Mouse (Mus musculus): ENCODE results near the gene Slc11a2.
"Not testable (repeated sequence)": the region's sequence is repeated elsewhere in the genome, so short reads cannot be mapped to it uniquely, and the experiment has no call there.

Slc11a2 gene

GRCm38 (mm10) chr15:100403318-100404000 lies 21.4 kb downstream of the Slc11a2 start:
- DNase-seq (ENCODE audit: low read depth, low spot score), result no peak

GRCm38 (mm10) chr15:100402798-100403197 lies 22.1 kb downstream of the Slc11a2 start:
- no peak for DNase-seq (ENCODE audit: low read depth, low spot score)

DNA sequence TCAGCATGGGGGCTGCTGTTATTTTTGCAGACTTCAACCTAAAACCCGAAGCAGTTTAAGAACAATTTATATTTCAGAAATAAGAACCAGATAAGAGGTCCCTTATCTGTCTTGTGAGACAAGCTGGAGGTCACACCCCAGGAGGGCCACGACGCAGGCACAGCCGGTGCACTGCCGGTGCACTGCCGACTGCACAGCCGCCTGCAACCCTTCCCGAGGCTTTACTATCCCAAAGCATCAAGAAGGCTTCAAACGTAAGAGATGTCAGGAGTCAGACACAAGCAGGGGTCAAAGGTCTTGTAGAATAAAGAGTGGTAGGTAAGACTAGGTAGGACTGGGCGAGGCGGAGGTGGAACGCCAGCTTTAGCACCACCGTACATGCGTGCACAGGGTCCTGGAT lies 22.5 kb downstream of the Slc11a2 start:
- DNase-seq (ENCODE audit: low read depth, low spot score), result no peak

GRCm38 (mm10) chr15:100401811-100402210 lies 23.1 kb downstream of the Slc11a2 start:
- no peak for DNase-seq (ENCODE audit: low read depth, low spot score)

DNA sequence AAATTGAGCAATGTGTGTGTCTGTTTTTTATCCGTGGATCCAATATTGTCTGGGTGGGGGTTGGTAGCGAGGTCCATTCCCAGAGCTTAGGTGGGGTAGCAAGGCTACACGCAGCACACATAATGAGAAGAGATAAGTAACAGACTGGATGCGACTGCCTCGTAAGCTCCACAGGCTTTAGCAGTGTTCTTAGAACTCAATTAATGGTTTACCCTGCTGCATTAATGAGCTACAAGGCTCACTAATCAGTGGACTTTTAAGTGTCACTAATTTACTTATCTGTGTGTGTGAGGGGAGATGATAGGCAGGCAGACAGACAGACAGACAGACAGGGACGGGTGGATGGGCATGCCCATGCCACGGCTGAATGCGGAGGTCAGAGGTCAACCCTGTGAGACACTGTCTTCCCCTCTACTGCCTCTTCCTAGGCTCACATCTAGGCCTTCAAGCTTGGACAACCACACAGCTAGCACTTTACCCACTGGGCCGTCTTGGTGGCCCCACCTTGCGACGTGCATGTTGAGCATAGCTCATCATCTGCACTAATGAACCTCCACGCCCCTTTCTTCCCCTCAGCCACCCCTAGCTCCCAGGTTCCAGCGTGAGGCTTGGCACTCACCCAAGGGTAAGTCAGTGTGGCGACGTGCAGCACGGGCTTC lies 24.2 kb downstream of the Slc11a2 start:
- no peak for DNase-seq (ENCODE audit: low read depth, low spot score)

DNA sequence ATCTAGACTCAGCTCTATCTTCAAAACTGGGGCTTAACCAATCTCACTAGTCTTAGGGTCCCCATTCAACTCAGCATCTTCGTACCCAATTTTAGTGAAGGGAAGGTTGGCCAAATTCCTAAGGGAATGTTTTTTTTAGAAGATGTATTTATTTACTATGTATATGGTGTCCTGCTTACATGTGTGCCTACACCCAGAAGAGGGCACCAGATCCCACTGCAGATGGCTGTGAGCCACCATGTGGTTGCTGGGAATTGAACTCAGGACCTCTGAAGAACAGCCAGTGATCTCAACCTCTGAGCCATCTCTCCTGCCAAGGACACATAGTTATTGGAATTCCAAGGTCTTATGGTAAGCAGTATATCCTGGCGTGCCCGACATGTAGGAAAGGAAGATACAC lies 29.3 kb downstream of the Slc11a2 start:
- no peak for DNase-seq (ENCODE audit: low read depth, low spot score)

- DNase-seq (ENCODE audit: low read depth, low spot score), result peak; percentile 34
Observed at GRCm38 (mm10) chr15:100393016-100393415, 31.9 kb downstream of the Slc11a2 start.

GRCm38 (mm10) chr15:100391599-100391998 lies 33.3 kb downstream of the Slc11a2 start:
- DNase-seq (ENCODE audit: low read depth, low spot score), result no peak

DNA sequence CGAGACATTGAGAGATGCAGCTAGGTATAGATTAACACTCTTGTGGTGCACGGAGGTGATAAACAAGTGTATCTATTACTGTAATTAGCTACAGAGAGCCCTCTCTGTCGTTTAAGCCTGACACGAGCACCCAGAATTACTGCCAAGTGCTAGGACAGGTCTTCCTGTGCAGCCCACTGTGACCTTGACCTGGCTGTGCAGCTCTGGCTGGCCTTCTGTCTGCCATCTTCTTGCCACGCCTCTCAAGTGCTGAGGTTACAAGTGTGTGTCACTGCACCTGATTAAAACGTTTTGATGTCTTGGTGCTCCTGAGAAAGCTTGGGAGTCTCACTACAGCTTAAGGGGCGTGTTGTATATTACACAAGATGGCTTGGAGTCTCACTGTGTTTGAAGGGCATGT lies 33.8 kb downstream of the Slc11a2 start:
- DNase-seq (ENCODE audit: low read depth, low spot score), result no peak

DNA sequence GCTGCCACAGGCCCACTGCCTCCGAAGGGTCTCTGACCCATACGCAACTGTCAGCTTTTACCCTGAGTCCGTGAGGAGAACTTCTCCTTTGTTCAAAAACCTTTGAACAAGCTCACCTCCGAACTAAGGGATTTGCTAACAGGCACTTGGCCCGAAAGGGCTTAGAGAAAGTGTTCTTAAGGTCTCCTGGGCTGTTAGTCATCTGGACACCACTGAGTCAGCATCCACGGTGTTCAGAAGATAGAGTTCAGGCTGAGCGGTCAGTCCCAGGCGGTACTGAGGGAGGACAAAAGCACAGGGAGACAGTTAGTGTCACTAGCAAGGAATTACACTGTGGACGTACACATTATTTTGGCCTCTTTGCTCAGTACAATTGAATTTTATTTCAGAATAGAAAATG lies 36.0 kb downstream of the Slc11a2 start:
- no peak for DNase-seq (ENCODE audit: low read depth, low spot score)

DNA sequence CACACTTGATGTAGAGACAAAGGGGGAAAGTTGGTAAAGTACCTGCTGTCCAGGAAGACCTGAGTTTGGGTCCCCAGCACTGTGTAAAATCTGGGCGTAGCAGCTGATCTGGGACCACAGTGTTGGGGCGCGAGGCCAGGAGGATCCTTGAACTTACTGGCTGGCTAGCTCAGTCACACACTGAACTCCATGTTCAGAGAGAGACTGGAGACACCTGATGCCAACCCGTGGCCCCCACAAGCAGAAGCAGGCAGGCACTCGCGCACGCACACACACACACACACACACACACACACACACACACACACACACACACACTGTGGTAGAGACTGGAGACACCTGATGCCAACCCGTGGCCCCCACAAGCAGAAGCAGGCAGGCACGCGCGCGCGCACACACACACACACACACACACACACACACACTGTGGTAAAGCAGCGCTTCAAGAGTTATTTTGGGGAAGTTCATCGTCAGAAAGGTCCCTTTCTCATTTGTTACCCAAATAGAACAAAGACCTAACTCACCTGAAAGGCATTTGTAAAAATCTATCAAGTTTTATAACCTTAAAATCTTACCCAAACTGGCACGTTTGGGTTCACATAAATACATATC lies 36.5 kb downstream of the Slc11a2 start:
- DNase-seq (ENCODE audit: low read depth, low spot score), result no peak

DNA sequence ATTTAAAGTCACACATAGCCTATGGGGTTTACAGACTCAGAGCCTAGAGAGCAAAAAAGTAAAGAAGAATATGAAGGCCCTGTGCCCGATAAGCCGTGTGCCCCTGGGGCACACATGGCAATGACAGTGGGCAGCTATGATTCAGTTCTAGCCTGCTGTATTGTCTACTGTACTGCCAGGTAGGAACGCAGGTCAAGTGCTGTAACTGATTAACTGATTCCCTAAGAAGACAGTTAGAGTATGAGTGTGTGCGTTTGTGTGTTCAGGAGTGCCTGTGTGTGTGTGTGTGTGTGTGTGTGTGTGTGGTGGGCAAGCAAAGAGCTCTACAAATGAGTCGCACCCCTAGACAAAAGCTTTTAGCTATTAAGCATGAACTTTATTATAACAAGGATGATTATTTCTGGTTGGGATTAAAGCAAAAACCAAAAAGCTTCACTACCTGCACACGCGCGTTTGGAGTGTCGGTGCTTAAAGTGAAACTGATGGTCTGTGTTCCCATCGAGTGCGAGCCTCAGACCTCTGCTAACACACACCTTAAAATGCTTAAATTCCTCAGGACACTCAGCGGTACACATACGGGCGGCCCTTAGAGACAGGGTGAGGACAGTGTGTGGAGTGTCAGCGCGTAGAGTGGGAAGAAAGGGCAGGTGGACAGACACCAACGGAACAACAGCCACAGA lies 37.2 kb downstream of the Slc11a2 start:
- no peak for DNase-seq (ENCODE audit: low read depth, low spot score)

DNA sequence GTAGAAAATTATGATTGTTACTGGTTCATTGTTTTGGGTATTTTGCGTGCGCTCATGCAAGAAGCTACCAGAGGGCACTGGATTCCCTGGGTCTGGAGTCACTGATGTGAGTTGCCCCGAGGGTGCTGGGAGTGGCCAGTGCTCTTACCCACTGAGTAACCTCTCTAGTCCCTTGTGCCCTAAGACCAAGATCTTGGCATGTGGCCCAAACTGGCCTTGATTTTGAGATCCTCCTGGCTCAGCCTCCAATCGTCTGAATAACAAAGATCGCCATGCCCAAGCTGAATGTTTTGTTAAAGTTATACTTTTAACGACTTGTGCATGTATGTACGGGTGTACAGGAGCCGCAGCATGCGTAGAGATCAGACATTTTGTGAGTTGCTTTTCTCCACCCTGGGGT lies 39.2 kb downstream of the Slc11a2 start:
- DNase-seq (ENCODE audit: low read depth, low spot score), result no peak

GRCm38 (mm10) chr15:100380104-100380503 lies 44.8 kb downstream of the Slc11a2 start:
- no peak for DNase-seq (ENCODE audit: low read depth, low spot score)

DNA sequence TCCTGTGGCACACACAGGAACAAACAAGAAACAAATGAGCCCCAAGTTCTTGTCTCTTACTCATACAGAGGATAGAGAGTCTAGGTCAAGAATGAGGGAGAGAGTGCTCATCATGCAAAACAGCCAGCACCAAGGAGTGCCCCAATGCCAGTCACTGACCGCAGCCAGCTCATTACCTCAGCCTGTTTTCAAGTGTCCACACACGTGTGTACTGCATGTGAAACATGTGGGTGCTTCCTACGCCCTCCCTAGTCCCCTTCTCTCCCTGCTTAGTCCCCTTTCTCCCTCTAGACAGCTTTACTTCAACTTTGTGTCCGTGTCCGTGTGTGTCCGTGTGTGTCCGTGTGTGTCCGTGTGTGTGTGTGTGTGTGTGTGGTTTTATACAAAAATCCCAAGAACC lies 45.2 kb downstream of the Slc11a2 start:
- no peak for DNase-seq (ENCODE audit: low read depth, low spot score)

GRCm38 (mm10) chr15:100377847-100378505 lies 46.9 kb downstream of the Slc11a2 start:
- not testable (repeated sequence) for DNase-seq (ENCODE audit: low read depth, low spot score)

GRCm38 (mm10) chr15:100375066-100375465 lies 49.8 kb downstream of the Slc11a2 start:
- DNase-seq (ENCODE audit: low read depth, low spot score), result peak; percentile 71

GRCm38 (mm10) chr15:100367119-100367518 lies 57.8 kb downstream of the Slc11a2 start:
- no peak for DNase-seq (ENCODE audit: low read depth, low spot score)

DNA sequence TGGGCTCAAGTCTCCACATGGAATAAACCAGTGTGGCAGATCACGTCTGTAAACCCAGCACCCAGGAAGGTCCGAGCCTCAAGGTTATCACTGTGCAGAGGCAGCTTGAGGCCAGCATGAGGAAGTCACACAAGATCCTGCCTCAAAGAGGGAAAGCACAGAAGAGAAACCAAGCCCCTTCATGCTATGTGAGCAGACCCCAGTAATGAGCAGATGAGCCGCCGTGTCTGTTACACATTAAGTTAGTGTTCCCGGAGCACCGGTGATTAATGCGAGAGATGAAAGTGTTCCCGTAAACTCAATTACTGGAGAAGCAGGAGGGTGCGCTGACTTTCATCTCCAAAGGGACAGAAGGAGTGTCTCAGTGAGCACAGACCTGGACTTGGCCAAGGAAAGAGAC lies 58.9 kb downstream of the Slc11a2 start:
- not testable (repeated sequence) for DNase-seq (ENCODE audit: low read depth, low spot score)

DNA sequence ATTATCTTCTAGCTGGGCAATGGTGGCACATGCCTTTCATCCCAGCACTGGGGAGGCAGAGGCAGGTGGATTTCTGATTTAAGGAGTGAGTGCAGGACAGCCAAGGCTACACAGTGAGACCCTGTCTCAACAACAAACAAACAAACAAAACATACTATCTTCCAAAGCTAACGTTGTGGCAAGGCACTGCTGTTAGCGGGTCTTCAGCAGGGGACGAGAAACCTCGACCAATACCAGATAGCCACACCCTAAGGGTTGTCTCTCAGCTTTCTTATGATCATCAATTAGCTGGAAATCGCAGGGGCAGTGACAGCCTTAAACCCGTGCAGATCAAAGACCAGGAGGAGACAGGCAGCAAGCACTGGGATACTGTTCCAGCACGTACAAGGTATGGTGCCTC lies 60.6 kb downstream of the Slc11a2 start, which contains the start of gene Higd1c:
Gene Higd1c (plus strand): TSS at position 301 of the 400 bp plus-strand sequence.
- DNase-seq (ENCODE audit: low read depth, low spot score), result no peak

DNA sequence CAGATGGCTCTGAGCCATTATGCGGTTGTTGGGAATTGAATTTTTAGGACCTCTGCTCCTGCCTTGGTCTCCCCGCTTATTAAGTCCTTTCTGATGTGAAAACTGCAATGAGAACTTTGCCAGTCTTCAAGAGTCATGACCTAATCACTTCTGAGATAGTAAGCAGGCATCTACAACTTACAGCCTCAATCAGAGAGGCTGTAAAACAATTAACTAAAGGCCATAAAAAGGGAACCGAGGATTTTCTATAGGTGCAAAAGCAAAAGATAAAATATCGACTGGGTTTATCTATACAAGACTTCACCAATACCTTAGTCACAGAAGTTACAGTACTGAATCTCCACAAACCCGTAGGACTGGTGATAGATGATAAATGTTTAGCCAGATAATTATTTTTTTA lies 69.0 kb downstream of the Slc11a2 start:
- no peak for DNase-seq (ENCODE audit: low read depth, low spot score)

DNA sequence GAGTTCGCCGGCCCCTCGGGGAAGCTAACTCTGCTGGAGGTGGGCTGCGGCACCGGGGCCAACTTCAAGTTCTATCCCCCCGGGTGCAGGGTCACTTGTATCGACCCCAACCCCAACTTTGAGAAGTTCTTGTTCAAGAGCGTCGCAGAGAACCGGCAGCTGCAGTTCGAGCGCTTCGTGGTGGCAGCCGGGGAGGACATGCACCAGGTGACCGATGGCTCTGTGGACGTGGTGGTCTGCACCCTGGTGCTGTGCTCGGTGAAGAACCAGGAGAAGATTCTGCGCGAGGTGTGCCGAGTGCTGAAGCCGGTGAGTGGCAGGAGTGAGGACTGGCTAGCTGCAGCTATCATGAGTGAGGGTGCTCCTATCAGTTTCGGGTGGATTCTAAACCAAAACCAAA lies 71.5 kb downstream of the Slc11a2 start:
- DNase-seq (ENCODE audit: low read depth, low spot score), result not testable (repeated sequence)
